Mouse (Mus musculus): ENCODE results near the gene Hoxb13. TPM values are rescaled to one million over a fixed set of nuclear protein-coding genes. Genes with fewer than 3 reads are reported as not detected.

Hoxb13 gene
- total and polyA plus RNA-seq, 3 experiments: 13.8 to 16.7 TPM; not detected in 1

- DNase-seq (ENCODE audit: low read depth, low spot score): no peak
- no peak overlapping the region for H3K4me3 ChIP-seq (ENCODE audit: control insufficient read depth in 1 of 2, insufficient read depth in 1 of 2, low read depth in 2 of 2, low read length in 2 of 2)
- no peaks in the 10 kb centered on the region for H3K79me2 ChIP-seq (ENCODE audit: control insufficient read depth, insufficient read depth, low read length, poor library complexity)
- H3K27me3 ChIP-seq (ENCODE audit: control insufficient read depth in 1 of 2, insufficient read depth in 2 of 2, low read length in 2 of 2): peaks cover 17 to 30% of the 10 kb centered on the region in 2 experiments
- no peaks in the 10 kb centered on the region for H3K9me3 ChIP-seq (replicated peaks; ENCODE audit: insufficient read depth, low read length)
- H3K9ac ChIP-seq (ENCODE audit: control insufficient read depth, low read depth, low read length, poor library complexity, severe bottlenecking): no peak overlapping the region
- TF ChIP-seq RAD21 (IDR thresholded peaks at IDR 0.05; ENCODE audit: low read depth, low read length) (no peak), E2F4 (IDR thresholded peaks at IDR 0.05; ENCODE audit: borderline replicate concordance, low read depth, low read length) (no peak), CHD2 (IDR thresholded peaks at IDR 0.05; ENCODE audit: low read length) (no peak), MAZ (IDR thresholded peaks at IDR 0.05; ENCODE audit: low read depth, low read length) (no peak), POLR2AphosphoS2 (IDR thresholded peaks at IDR 0.05; ENCODE audit: low read length) (no peak), USF2 (IDR thresholded peaks at IDR 0.05; ENCODE audit: borderline replicate concordance in 1 of 2, insufficient read depth in 1 of 2, low read depth in 1 of 2, low read length in 2 of 2) (no peak), GABPA (IDR thresholded peaks at IDR 0.05; ENCODE audit: low read depth, low read length) (no peak), TAL1 (IDR thresholded peaks at IDR 0.05; ENCODE audit: low read length) (no peak), POLR2AphosphoS5 (IDR thresholded peaks at IDR 0.05; ENCODE audit: borderline replicate concordance, low read depth, low read length) (no peak), MYC (IDR thresholded peaks at IDR 0.05; ENCODE audit: low read depth, low read length) (no peak), TCF12 (IDR thresholded peaks at IDR 0.05; ENCODE audit: low read depth, low read length) (no peak), ELF1 (IDR thresholded peaks at IDR 0.05; ENCODE audit: low read depth, low read length) (no peak), MAX (IDR thresholded peaks at IDR 0.05; ENCODE audit: low read length) (no peak), NELFE (IDR thresholded peaks at IDR 0.05; ENCODE audit: low read depth, low read length) (no peak), UBTF (IDR thresholded peaks at IDR 0.05; ENCODE audit: borderline replicate concordance, insufficient read depth, low read depth, low read length) (no peak)
- no peak overlapping the region for H3K27ac ChIP-seq (ENCODE audit: control insufficient read depth, low read depth, low read length)
- no peaks in the 10 kb centered on the region for H3K4me1 ChIP-seq (ENCODE audit: control insufficient read depth in 1 of 2, insufficient read depth in 2 of 2, low read length in 2 of 2)
- no peaks in the 10 kb centered on the region for H3K36me3 ChIP-seq (ENCODE audit: control insufficient read depth in 1 of 2, insufficient read depth in 2 of 2, low read length in 2 of 2)
Observed at GRCm38 (mm10) chr11:96173288-96173840, 20.8 kb upstream of the Hoxb13 start.

DNA sequence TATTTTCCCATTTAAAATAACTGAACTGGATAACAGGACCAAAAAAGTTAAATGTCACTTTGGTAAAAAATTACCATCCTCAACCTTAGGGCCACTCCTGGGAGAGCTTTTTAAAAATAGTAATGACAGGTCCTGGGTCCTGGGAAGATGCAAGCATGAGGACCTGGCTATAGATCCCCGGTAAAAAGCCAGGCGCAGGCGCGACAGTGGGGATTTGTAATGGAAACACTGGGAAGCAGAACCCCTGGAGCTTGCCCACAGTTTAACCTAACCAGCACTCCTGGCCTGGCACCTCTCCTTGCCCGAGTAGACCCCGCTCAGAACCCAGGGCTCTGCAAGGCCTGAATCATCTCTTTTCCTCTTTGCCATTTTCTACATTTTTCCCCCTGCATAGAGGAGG is 19.2 kb upstream of the Hoxb13 start:
- no peak for DNase-seq (ENCODE audit: low read depth, low spot score)
- Histone ChIP-seq H3K9me3 (replicated peaks; ENCODE audit: insufficient read depth, low read length) (no peaks in the 10 kb centered on the region), H3K4me3 (ENCODE audit: control insufficient read depth in 1 of 2, insufficient read depth in 1 of 2, low read depth in 2 of 2, low read length in 2 of 2) (no peak overlapping the region), H3K4me1 (ENCODE audit: control insufficient read depth in 1 of 2, insufficient read depth in 2 of 2, low read length in 2 of 2) (no peaks in the 10 kb centered on the region), H3K79me2 (ENCODE audit: control insufficient read depth, insufficient read depth, low read length, poor library complexity) (no peaks in the 10 kb centered on the region), H3K9ac (ENCODE audit: control insufficient read depth, low read depth, low read length, poor library complexity, severe bottlenecking) (no peak overlapping the region), H3K27ac (ENCODE audit: control insufficient read depth, low read depth, low read length) (no peak overlapping the region), H3K36me3 (ENCODE audit: control insufficient read depth in 1 of 2, insufficient read depth in 2 of 2, low read length in 2 of 2) (no peaks in the 10 kb centered on the region), H3K27me3 (ENCODE audit: control insufficient read depth in 1 of 2, insufficient read depth in 2 of 2, low read length in 2 of 2) (peaks cover 12 to 25% of the 10 kb centered on the region in 2 experiments)
- no peak for TF ChIP-seq E2F4 (IDR thresholded peaks at IDR 0.05; ENCODE audit: borderline replicate concordance, low read depth, low read length)
- TF ChIP-seq ZKSCAN1 (IDR thresholded peaks at IDR 0.05; ENCODE audit: low read depth, low read length): no peak
- no peak for TF ChIP-seq CTCF (IDR thresholded peaks at IDR 0.05 in 2 of 3, conservative IDR thresholded peaks at IDR 0.05 in 1 of 3; ENCODE audit: control insufficient read depth in 1 of 3, insufficient read depth in 1 of 3, low read depth in 2 of 3, low read length in 3 of 3, poor library complexity in 1 of 3, severe bottlenecking in 1 of 3)
- no peak for TF ChIP-seq NELFE (IDR thresholded peaks at IDR 0.05; ENCODE audit: low read depth, low read length)
- no peak for TF ChIP-seq MXI1 (IDR thresholded peaks at IDR 0.05; ENCODE audit: low read depth, low read length)
- no peak for TF ChIP-seq SMC3 (IDR thresholded peaks at IDR 0.05; ENCODE audit: low read depth, low read length)
- TF ChIP-seq CHD1 (IDR thresholded peaks at IDR 0.05; ENCODE audit: low read depth, low read length): no peak
- TF ChIP-seq MAZ (IDR thresholded peaks at IDR 0.05; ENCODE audit: low read depth, low read length): no peak
- no peak for TF ChIP-seq MEF2A (IDR thresholded peaks at IDR 0.05; ENCODE audit: extremely low read depth, insufficient replicate concordance, low read depth, low read length, poor library complexity, severe bottlenecking)
- TF ChIP-seq MAX (IDR thresholded peaks at IDR 0.05; ENCODE audit: low read length): no peak
- no peak for TF ChIP-seq EP300 (IDR thresholded peaks at IDR 0.05; ENCODE audit: low read depth in 1 of 2, low read length in 2 of 2)

All from MEL (cell line).